Mouse (Mus musculus): ENCODE results near the gene Ing4.

Ing4 gene

DNA sequence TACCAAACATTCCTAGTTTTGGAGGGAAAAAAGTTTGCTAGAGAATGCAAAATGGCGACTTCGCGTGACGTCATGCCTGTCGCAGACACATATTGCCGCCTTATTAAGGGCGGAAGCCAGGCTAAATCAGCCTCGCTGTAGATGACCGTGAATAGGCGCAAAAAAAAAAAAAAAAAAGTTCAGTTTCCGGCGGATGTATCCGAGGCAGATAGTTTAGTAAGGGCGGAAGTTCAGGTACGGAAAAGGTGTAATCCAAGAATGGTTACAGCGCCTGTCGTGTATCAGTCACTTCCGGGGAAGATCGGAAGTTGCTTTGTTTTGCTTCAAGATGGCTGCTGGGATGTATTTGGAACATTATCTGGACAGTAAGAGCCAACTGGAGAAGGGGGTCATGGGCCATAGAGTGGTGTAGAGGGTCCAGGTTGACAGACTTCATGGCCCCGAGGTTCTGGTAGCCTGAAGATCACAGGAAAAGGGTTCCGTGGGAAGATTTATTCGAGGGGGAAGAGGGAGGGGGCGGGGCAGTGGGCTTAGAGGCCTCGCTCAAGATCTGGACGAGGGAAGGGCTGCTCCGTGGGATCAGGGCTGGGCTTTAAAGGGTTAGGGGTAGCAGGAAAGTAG, at the start of gene Ing4:
Ing4 (plus strand) TSS at position 228 of the 621 bp plus-strand sequence.
- DNase-seq: peak; percentile 94 to 96

DNA sequence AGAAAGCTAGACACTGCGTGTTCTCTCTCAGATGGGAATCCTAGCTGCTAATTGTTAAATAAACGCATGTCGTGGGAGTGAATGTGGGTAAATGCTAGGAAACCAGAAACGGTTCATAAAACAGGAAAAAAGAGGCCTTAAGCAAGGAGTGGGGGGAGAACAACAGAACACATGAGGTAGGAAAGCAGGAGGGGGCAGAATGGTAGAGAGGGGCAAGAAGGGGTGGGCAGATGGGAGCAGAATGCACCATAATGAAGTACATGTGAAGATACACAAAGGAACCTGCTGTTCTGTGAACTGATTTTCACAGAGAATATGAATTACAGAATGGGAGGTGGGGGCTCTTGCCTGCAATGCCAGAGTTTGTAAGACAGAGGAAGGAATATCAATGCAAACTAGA, 47.3 kb upstream of the Ing4 start:
- no peak for DNase-seq

DNA sequence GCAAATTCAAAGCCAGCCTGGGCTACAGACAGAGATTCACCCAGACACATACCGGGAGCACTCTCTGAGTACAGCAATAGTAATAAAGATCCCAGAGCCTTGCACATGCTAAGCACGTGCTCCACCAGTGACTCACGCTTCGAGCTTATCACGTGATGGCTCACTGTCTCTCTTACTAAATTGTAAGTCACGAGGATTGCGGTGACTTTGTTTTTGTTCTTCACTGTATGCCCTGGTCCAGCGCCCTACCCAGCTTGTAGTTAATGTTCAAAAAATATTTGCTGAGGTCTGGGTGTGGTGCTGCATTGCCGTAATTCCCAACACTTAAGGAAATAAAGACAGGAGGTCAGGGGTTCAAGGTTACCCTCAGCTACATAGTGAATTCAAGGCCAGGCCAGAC, 46.2 kb upstream of the Ing4 start:
- DNase-seq: no peak

DNA sequence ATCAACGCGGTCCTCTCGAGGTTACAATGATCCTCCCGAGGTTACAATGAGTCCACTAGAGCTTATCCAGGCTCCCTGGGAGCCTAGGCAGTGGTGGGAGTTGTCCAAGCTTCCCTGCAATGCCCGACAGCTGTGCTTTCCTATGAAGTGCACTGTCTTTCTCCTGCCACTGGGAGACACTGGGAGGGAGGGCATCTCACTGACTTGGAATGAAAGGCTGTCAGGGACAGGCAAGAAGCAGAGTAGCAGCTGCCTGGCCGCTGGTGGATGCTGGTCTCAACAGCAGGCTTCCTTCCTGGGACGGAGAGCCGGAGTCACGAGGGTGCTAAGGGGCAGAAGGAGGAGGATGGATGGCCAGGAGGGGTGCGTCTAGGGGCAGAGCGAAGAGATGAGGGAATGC, 45.7 kb upstream of the Ing4 start:
- DNase-seq: peak; percentile 45 to 67

DNA sequence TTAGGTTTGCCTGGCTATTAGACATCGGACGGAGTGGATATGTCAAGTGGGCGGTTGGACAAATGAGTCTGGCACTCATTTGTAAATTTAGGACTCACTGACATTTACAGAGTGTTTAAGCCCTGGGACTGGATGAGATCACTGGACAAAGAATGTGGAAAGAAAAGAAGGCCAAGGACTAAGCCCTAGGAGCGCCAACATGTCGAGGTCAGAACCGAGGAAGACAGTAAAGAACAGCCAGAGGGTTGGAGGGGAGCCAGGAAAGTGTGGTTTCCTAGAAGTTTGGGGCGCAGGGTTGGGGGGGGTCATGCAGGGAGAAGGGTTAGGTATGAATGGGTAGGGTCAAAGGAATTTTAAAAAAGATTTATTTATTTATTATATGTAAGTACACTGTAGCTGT, 44.3 kb upstream of the Ing4 start:
- no peak for DNase-seq

- DNase-seq: no peak
Observed at GRCm38 (mm10) chr6:124995831-124996403, 43.6 kb upstream of the Ing4 start.

- peak; percentile 90 for DNase-seq
Observed at GRCm38 (mm10) chr6:124996551-124997501, 42.7 kb upstream of the Ing4 start, which contains the start of gene Pianp. Pianp (plus strand) TSS chr6:124996694.

GRCm38 (mm10) chr6:124998066-124998465, 41.5 kb upstream of the Ing4 start:
- peak in 1 of 2 experiments; percentile 45 for DNase-seq

- no peak for DNase-seq
Observed at GRCm38 (mm10) chr6:124999091-124999490, 40.5 kb upstream of the Ing4 start.

DNA sequence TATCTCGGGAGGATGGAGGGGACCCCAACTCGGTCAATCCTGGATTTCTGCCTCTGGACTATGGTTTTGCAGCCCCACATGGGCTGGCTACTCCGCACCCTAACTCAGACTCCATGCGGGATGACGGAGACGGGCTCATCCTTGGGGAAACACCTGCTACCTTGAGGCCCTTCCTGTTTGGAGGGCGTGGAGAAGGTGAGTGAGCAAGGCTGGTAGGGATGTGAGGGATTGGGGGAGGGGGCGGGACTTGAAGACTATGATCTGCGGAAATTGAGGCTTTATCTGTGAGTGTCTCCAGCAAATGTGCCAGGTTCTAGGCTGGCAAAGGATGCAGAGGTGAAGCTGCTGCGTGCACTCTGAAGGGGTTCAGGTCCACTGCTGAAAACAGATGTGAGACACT, 40.0 kb upstream of the Ing4 start:
- no peak for DNase-seq

DNA sequence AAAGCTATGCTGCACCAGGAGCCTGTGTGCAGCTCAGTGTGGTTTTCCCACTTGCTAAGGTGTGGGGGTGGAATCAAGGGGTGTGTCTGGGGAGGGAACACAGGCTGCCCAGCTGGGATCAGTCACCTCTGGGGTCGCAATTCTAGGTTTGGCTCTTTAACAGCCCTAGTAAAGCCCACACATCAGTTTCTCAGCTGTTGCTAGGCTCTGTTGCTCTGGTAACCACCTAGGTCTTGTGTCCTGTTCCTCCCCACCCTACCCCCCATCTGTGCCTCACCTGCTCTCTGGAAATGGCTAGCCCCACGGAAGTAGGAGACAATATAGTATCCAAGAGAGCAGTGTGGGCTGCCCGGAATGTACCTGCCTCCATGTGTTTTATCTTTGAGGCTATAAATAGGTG, 35.9 kb upstream of the Ing4 start:
- DNase-seq: no peak

DNA sequence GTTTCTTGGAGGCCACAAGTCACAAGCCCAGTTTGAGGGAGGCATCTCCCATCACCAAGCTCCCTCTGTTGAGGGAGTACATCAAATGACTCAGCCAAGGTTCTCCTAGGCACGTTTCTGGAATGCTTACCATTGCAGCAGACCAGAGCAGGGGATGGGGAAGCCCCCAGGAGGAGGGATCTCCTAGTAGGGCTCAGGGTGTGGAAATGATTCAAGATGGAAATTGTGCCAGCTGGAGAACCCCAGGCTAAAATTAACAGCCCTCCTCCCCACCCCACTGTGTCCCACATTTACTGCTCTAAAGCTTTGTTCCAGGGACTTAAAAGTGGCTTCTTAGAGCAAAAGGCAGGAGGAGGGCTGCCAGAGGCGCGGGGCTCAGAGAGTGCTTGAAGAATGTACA, 34.5 kb upstream of the Ing4 start:
- DNase-seq: no peak

GRCm38 (mm10) chr6:125008060-125008459, 31.5 kb upstream of the Ing4 start:
- DNase-seq: no peak

DNA sequence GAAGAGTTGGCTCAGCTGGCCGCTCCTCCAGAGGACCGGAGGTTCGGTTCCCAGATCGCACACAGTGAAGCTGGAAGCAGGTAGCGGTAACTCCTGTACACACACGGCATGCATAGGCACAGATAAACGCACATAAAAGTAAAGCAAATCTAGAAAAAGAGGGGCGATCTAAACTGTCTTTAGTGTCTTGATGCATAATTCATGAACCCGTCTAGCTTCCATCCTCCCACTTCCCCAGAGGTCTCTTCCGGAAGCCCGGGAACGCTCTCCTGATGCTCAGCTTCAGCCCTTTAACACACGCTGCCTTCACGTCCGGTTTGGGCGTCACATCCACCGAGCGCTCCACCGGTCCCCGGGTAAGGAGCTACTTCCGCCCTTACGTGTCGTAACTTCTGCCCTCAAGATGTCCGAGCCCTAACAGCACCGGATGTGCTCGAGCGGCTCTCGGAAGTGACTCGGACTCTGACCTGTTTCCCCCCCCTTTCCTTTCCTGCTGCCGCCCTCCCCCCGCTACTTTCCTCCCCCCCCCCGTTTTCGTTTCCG, 30.9 kb upstream of the Ing4 start:
- peak; percentile 97 to 98 for DNase-seq

DNA sequence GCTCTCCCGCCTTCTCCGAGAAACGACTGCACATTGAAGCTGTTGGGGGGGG, 30.6 kb upstream of the Ing4 start, which contains the start of gene Zfp384:
Zfp384 (plus strand) TSS at position 17 of the 52 bp plus-strand sequence.
- DNase-seq: no peak

DNA sequence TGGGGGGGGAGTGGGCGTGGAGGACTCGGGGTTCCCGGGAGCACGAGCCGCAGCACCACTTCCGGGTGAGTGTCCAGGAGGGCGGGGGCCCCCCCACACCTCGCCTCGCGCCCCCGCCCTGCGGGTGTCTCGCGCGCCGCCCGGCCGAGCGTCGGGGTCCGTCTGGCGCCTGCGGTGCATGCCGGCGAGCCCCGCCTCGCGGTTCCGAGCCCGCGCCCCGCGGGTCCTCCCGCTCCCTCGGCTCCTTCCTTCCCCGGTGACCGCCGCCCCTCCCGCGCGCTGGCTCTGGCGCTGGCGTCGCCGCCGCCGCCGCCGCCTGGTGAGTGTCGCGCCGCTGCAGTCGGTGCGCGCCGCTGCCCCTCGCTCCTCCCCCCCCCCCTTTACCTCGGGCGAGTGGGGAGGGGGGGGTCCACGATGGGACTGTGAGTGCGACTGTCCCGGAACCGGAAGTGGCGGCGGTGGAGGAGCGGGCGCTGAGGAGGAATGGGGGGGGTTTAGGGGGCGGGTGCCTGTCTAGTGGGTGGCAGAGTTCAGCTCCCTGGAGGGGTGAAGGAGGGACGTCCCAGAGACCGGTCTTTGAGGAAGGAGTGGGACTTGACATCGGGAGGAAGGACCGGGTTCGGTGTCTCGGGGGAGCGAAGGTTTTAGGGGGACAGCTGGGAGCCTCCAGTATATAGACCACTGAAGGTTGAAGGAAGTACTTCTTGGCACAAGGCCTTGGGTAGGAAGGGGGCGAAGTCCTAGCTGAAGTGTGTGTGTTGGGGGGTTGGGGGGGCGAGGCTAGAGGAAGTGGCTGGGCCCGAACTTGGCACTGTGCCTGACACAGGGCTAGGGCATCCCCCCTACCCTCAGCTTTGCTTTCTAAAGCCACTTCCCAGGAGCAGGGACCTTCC, 30.1 kb upstream of the Ing4 start:
- peak; percentile 89 to 94 for DNase-seq

DNA sequence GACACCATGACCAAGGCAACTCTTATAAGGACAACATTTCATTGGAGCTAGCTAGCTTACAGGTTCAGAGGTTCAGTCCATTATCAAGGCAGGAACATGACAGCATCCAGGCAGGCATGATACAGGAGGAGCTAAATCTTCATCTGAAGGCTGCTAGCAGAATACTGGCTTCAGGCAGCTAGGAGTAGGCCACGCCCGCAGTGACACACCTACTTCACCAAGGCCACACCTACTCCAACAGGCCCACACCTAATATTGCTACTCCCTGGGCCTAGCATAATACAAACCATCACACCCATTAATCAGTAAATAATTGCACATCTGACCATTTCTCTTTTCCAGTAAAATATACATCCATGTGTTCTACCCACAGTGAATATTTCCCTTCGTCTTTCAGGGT, 21.9 kb upstream of the Ing4 start:
- DNase-seq: no peak

- DNase-seq: peak; percentile 76 to 78
Observed at GRCm38 (mm10) chr6:125030532-125030931, 9.0 kb upstream of the Ing4 start.

DNA sequence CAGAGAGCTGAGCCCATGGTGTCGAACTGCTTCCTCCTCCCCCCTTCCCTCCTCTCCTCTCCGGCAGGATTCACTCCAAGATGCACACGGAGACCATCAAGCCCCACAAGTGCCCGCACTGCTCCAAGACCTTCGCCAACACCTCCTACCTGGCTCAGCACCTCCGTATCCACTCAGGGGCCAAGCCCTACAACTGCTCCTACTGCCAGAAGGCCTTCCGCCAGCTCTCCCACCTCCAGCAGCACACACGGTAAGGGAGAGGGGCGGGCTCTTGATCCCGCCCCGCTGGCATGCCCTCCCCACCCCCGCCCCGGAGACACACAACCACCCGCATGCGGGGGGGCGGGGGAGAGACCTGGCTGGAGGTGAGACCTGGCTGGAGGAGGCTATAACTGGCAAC, 8.0 kb upstream of the Ing4 start:
- no peak for DNase-seq

DNA sequence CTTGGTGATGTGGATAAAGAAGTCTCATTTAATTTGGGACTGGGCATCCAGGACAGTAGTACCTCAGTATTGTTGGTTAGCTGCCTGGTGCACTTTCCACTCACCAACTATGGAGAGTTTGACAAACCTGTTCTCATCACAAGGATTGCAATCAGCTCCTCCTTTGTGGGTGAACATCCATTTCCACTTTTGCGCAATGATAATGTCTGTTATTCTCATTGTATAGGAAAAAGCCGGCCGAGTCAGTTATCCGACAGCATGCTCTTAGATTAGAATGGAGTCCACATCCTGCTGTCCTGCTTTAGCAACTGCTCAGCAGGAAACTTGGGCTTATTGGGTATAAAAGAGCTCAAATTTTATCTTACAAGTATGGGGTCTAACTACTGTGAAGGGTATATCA, 894 bp upstream of the Ing4 start:
- peak in 1 of 2 experiments; percentile 6 for DNase-seq

- DNase-seq: peak in 1 of 2 experiments; percentile 26
Observed at GRCm38 (mm10) chr6:125039131-125039530, 429 bp upstream of the Ing4 start.

GRCm38 (mm10) chr6:125040221-125040620, 661 bp downstream of the Ing4 start:
- DNase-seq: no peak

DNA sequence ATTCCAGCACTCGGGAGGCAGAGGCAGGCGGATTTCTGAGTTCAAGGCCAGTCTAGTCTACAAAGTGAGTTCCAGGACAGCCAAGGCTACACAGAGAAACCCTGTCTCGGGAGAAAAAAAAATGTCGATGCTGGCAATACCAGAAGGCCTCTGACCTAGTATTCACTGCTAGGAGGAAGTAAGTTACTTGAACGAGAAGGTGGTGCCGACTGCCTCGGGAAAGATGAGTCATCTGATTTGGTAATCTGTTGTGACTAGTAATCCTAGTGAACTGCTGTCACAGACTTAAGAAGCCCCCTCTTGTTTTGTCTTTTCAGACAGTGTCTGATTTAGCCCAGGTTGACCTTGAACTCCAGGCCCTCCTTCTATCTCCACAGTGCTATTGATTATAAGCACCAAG, 1.5 kb downstream of the Ing4 start:
- no peak for DNase-seq
